Mouse (Mus musculus) brain, embryonic 18.5 days (tissue): ENCODE results near the gene Arhgap32.

Experiments used
- DNase-seq: peaks from one replicate; pipeline ENCODE4 v3.0.0-alpha.2; 2012; ENCODE audit warnings: low read depth, low spot score

The Arhgap32 gene

DNA sequence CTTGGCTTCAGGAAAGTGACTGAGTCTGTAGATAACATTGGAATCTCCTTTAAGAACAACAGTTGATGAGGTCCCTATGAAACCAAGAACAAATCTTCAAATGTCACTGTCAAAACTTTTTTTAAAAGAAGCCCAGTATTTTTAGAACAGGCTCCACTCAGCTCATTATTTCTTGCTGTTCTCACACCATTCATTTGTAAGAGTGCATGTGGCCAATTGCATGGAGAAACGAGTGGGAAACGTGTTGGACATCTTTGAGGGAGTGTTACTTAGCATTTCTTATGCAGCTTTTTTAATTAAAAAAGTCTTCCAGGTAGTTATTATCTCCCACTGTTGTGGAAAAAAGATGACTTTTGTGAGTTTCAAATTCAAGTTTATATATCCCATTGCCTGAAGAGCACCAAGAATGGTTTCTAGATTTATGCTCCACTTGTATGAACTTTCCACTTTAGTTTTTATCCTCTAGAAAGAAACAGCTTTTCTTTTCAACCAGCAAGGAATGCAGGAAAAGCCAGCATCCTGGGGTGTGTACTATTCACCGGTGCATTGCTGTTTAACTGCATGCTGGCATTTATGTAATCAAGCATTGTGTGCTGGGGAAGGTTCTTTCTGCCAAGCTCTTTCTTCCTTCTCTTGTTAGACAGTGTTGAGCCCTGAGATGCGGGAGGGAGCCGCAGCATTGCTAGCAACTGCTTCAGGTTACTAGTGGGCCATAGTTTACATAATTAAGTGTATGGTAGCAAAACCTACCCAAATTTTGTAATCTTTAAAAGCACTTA, 76.5 kb downstream of the Arhgap32 start:
- DNase-seq: no peak

GRCm38 (mm10) chr9:32204450-32204990, 88.6 kb downstream of the Arhgap32 start:
- no peak for DNase-seq

DNA sequence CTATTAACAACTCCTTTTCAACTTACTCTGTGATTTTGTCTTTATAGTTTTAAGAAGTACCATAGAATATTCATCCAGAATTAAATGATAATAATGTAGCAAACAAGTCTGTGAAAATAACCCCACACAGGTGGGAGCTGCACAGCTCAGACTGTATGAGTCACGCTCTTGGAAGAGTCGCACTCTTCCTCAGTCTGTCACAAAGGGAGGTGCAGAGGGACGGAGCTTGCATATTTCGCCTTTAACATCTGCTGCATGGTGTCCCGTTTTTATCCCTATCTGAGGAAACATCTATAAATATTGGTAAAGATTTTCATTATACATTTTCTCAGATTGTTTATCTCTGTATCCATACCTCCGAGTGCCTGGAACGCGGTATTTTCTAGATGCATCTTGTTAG, 91.2 kb downstream of the Arhgap32 start:
- no peak for DNase-seq

DNA sequence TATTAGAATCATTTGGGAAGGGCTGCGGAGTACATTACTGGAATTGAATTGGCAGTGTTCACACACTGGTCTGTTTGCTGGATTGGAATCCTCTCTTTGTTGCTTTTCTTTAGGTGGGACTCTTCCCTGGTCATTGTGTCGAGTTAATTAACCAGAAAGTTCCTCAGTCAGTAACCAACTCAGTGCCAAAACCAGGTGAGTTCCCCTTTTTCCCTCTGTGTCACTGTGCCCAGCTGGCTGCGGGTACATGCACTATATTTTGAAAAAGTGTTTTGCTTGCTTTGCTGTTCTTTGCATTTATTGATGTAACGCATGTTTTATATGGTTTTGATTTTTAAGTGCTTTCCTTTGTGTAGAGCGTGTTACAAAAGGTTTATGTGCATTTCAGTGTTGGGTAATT, 92.1 kb downstream of the Arhgap32 start:
- no peak for DNase-seq

GRCm38 (mm10) chr9:32216820-32217567, 101.1 kb downstream of the Arhgap32 start:
- DNase-seq: peak; percentile 26

GRCm38 (mm10) chr9:32219400-32219799, 103.5 kb downstream of the Arhgap32 start:
- DNase-seq: no peak

DNA sequence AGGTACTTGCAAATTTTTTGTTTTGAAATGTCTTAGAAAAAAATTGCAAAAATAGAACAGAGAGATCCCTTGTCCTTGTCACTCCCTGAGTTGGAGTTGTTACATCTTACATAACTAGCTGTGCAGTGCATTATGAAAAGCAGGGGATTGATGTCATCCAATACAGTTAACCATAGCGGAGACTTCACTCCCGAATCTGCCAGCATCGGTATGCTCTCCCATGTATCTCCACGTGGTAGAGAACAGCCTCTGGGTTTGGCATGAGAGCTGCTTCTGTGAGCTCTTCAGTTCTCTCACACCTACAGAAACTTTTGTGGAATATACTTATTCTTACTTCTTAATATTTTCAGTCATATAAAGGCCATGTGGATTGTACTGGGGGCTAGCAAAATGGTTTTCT, 106.2 kb downstream of the Arhgap32 start:
- DNase-seq: no peak

DNA sequence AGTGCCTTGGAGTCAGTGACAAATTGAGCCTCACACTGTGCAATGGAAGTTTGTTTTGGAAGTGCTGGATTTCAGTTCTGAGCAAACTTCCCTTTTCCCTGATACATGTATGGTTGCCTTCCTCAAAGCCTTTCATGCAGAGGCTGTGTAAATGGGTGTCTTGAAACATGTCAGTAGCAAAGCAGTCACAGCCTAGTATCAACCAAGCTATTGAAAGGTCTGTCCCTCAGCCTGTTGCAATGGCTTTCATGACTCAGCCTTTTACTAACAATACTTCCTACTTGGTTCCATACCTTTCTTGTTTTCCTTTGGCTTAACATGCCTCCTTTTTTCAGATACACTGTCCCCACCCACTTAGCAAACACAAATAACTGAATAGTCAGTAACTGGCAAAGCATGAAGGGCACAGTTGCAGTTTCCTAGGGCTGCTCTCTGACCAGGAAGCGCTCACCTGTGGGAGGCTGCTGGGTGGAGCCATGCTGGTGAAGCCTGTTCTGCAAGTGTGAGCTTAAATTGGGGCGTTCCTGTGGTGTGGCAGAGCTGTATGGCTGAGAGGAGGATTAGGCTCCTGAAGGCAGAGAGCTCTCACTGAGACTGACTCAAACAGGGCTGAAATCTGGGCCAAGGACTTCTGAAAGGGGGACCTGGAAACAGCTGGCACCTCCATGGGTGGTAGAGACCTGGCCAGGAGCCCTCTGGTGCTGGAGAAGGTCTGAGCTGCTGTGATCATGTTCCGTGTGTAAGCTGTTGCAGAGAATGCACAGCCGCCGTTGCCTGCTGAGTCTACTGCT, 108.0 kb downstream of the Arhgap32 start:
- no peak for DNase-seq

DNA sequence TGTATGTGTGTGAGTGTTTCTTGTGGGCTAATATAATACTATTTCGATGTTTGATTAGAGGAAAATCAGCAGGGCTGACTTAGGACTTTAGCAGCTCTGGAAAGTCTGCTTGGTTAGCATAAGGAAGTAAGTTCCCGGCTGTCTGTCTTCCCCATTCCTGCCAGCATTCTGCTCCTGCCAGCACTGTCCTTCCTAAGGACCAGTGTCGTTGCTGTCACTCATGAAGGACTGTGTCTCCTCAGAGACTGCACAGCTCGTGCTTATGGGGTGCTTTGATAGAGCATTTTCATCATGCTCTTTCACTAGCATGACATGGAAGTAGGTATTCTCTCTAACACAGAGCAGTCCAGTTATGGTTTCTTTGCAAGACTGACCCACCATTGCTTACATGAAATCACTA, 109.0 kb downstream of the Arhgap32 start:
- DNase-seq: no peak

GRCm38 (mm10) chr9:32225584-32225983, 109.6 kb downstream of the Arhgap32 start:
- DNase-seq: no peak

- no peak for DNase-seq
These were observed 111.1 kb downstream of the Arhgap32 start for GRCm38 (mm10) chr9:32227034-32227433.

GRCm38 (mm10) chr9:32233593-32233992, 117.7 kb downstream of the Arhgap32 start:
- no peak for DNase-seq

GRCm38 (mm10) chr9:32234767-32235489, 119.0 kb downstream of the Arhgap32 start:
- no peak for DNase-seq

DNA sequence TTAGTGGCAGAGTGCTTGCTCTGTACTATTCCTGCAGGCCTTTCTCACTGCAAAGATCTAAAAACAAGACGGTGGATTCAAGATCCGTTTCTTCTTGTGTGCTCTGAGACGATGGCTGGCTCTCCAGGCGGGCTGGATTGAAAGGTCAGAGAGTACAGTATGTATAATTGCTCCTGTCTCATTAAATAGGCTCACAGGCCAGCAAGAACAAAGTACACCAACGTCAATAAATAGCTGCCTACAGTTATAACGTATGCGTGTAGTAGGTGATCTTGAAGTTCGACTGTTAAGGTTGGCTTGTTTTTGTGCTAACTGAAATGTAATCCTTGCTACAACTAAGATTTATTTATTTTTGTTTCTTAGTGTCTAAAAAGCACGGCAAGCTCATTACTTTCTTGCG, 123.0 kb downstream of the Arhgap32 start:
- no peak for DNase-seq

GRCm38 (mm10) chr9:32239427-32239826, 123.5 kb downstream of the Arhgap32 start:
- no peak for DNase-seq

- no peak for DNase-seq
These were observed 124.5 kb downstream of the Arhgap32 start for GRCm38 (mm10) chr9:32240449-32240848.

GRCm38 (mm10) chr9:32241637-32242199, 125.8 kb downstream of the Arhgap32 start:
- DNase-seq: no peak

GRCm38 (mm10) chr9:32242921-32243617, 127.1 kb downstream of the Arhgap32 start:
- DNase-seq: no peak

DNA sequence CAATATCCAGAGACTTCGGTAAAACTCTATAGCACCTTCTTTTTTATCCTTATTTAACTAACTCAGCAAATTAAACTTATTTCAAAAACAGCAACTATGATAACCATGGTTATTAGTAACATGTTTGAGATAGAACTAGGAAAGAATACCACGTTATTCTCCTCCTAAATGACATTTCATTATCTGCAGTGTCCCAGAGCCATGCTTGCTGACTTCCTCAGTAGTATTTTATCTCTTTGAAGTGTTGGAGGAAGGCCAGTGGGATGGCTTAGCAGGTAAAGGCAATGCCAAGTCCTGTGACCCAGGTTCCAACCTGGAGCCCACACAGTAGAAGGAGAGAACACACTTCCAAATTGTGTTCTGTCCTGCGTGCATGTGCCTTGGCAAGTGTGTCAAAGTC, 129.3 kb downstream of the Arhgap32 start:
- DNase-seq: no peak

- DNase-seq: no peak
These were observed 130.3 kb downstream of the Arhgap32 start for GRCm38 (mm10) chr9:32246123-32246716.
